Mouse (Mus musculus): ENCODE measurements around the gene Thrb. TPM values are rescaled to one million over a fixed set of nuclear protein-coding genes. Genes with fewer than 3 reads are reported as not detected.

Gene Thrb
- polyA plus RNA-seq, 1 experiment: 0.05 TPM

GRCm38 (mm10) chr14:18022351-18022750 is 362.3 kb downstream of the Thrb start:
- Histone ChIP-seq H3K4me3 (no peak overlapping the region), H3K4me2 (ENCODE audit: low read depth) (no peak overlapping the region), H3K27me3 (ENCODE audit: control insufficient read depth, insufficient read depth, insufficient read length) (no peaks in the 10 kb centered on the region), H3K79me2 (ENCODE audit: control insufficient read depth, insufficient read depth) (no peaks in the 10 kb centered on the region), H3K36me3 (ENCODE audit: control insufficient read depth, insufficient read depth) (no peaks in the 10 kb centered on the region), H3ac (ENCODE audit: control insufficient read depth, insufficient read length) (no peak overlapping the region)
- no peak for TF ChIP-seq REST (IDR thresholded peaks at IDR 0.05; ENCODE audit: insufficient read depth, insufficient read length)
- no peak for TF ChIP-seq SRF (IDR thresholded peaks at IDR 0.05; ENCODE audit: control insufficient read depth, insufficient read length, low read depth)
- no peak for TF ChIP-seq TCF3 (IDR thresholded peaks at IDR 0.05; ENCODE audit: insufficient read length, low read depth)
- TF ChIP-seq MYOD1 (IDR thresholded peaks at IDR 0.05; ENCODE audit: control insufficient read depth in 1 of 3, insufficient read length in 2 of 3, low read depth in 2 of 3): no peak
- no peak for TF ChIP-seq E2F4 (IDR thresholded peaks at IDR 0.05; ENCODE audit: insufficient read depth)
- TF ChIP-seq TCF12 (IDR thresholded peaks at IDR 0.05; ENCODE audit: insufficient read depth, poor library complexity, severe bottlenecking): no peak
- TF ChIP-seq POLR2AphosphoS2 (IDR thresholded peaks at IDR 0.05; ENCODE audit: insufficient read length, low read depth): no peak
- no peak for TF ChIP-seq MYOG (IDR thresholded peaks at IDR 0.05; ENCODE audit: control insufficient read depth in 1 of 3, insufficient read depth in 1 of 3, insufficient read length in 2 of 3, low read depth in 2 of 3)
- no peak for TF ChIP-seq USF1 (IDR thresholded peaks at IDR 0.05; ENCODE audit: low read depth)
- TF ChIP-seq MAX (IDR thresholded peaks at IDR 0.05; ENCODE audit: low read depth): no peak
- no peak for TF ChIP-seq POLR2A (IDR thresholded peaks at IDR 0.05; ENCODE audit: insufficient read length, low read depth)
- no peak for TF ChIP-seq CEBPB (IDR thresholded peaks at IDR 0.05; ENCODE audit: insufficient read depth, poor library complexity, severe bottlenecking)

GRCm38 (mm10) chr14:18027867-18028266 is 367.8 kb downstream of the Thrb start:
- H3K79me2 ChIP-seq (ENCODE audit: control insufficient read depth, insufficient read depth): no peaks in the 10 kb centered on the region
- no peak overlapping the region for H3K4me3 ChIP-seq
- no peak overlapping the region for H3ac ChIP-seq (ENCODE audit: control insufficient read depth, insufficient read length)
- H3K4me2 ChIP-seq (ENCODE audit: low read depth): no peak overlapping the region
- TF ChIP-seq REST (IDR thresholded peaks at IDR 0.05; ENCODE audit: insufficient read depth, insufficient read length) (no peak), MAX (IDR thresholded peaks at IDR 0.05; ENCODE audit: low read depth) (no peak), MYOD1 (IDR thresholded peaks at IDR 0.05; ENCODE audit: control insufficient read depth in 1 of 3, insufficient read length in 2 of 3, low read depth in 2 of 3) (no peak)
- H3K36me3 ChIP-seq (ENCODE audit: control insufficient read depth, insufficient read depth): no peaks in the 10 kb centered on the region
- no peaks in the 10 kb centered on the region for H3K27me3 ChIP-seq (ENCODE audit: control insufficient read depth, insufficient read depth, insufficient read length)

GRCm38 (mm10) chr14:18029181-18029932 is 369.3 kb downstream of the Thrb start:
- no peaks in the 10 kb centered on the region for H3K36me3 ChIP-seq (ENCODE audit: control insufficient read depth, insufficient read depth)
- no peak overlapping the region for H3ac ChIP-seq (ENCODE audit: control insufficient read depth, insufficient read length)
- no peaks in the 10 kb centered on the region for H3K79me2 ChIP-seq (ENCODE audit: control insufficient read depth, insufficient read depth)
- H3K27me3 ChIP-seq (ENCODE audit: control insufficient read depth, insufficient read depth, insufficient read length): no peaks in the 10 kb centered on the region
- no peak overlapping the region for H3K4me3 ChIP-seq
- TF ChIP-seq SRF (IDR thresholded peaks at IDR 0.05; ENCODE audit: control insufficient read depth, insufficient read length, low read depth) (no peak), TCF3 (IDR thresholded peaks at IDR 0.05; ENCODE audit: insufficient read length, low read depth) (no peak), USF1 (IDR thresholded peaks at IDR 0.05; ENCODE audit: low read depth) (no peak), E2F4 (IDR thresholded peaks at IDR 0.05; ENCODE audit: insufficient read depth) (no peak), REST (IDR thresholded peaks at IDR 0.05; ENCODE audit: insufficient read depth, insufficient read length) (no peak), MYOD1 (IDR thresholded peaks at IDR 0.05; ENCODE audit: control insufficient read depth in 1 of 3, insufficient read length in 2 of 3, low read depth in 2 of 3) (no peak), POLR2AphosphoS2 (IDR thresholded peaks at IDR 0.05; ENCODE audit: insufficient read length, low read depth) (no peak), CEBPB (IDR thresholded peaks at IDR 0.05; ENCODE audit: insufficient read depth, poor library complexity, severe bottlenecking) (no peak), TCF12 (IDR thresholded peaks at IDR 0.05; ENCODE audit: insufficient read depth, poor library complexity, severe bottlenecking) (no peak), POLR2A (IDR thresholded peaks at IDR 0.05; ENCODE audit: insufficient read length, low read depth) (no peak), MAX (IDR thresholded peaks at IDR 0.05; ENCODE audit: low read depth) (no peak), MYOG (IDR thresholded peaks at IDR 0.05; ENCODE audit: control insufficient read depth in 1 of 3, insufficient read depth in 1 of 3, insufficient read length in 2 of 3, low read depth in 2 of 3) (no peak)
- H3K4me2 ChIP-seq (ENCODE audit: low read depth): no peak overlapping the region

- Histone ChIP-seq H3K36me3 (ENCODE audit: control insufficient read depth, insufficient read depth) (no peaks in the 10 kb centered on the region), H3ac (ENCODE audit: control insufficient read depth, insufficient read length) (no peak overlapping the region), H3K4me3 (no peak overlapping the region), H3K4me2 (ENCODE audit: low read depth) (no peak overlapping the region), H3K79me2 (ENCODE audit: control insufficient read depth, insufficient read depth) (no peaks in the 10 kb centered on the region), H3K27me3 (ENCODE audit: control insufficient read depth, insufficient read depth, insufficient read length) (no peaks in the 10 kb centered on the region)
- no peak for TF ChIP-seq POLR2AphosphoS2 (IDR thresholded peaks at IDR 0.05; ENCODE audit: insufficient read length, low read depth)
- TF ChIP-seq MAX (IDR thresholded peaks at IDR 0.05; ENCODE audit: low read depth): no peak
- TF ChIP-seq USF1 (IDR thresholded peaks at IDR 0.05; ENCODE audit: low read depth): no peak
- TF ChIP-seq SRF (IDR thresholded peaks at IDR 0.05; ENCODE audit: control insufficient read depth, insufficient read length, low read depth): no peak
- no peak for TF ChIP-seq TCF12 (IDR thresholded peaks at IDR 0.05; ENCODE audit: insufficient read depth, poor library complexity, severe bottlenecking)
- TF ChIP-seq TCF3 (IDR thresholded peaks at IDR 0.05; ENCODE audit: insufficient read length, low read depth): no peak
- TF ChIP-seq CEBPB (IDR thresholded peaks at IDR 0.05; ENCODE audit: insufficient read depth, poor library complexity, severe bottlenecking): no peak
- TF ChIP-seq POLR2A (IDR thresholded peaks at IDR 0.05; ENCODE audit: insufficient read length, low read depth): no peak
- no peak for TF ChIP-seq REST (IDR thresholded peaks at IDR 0.05; ENCODE audit: insufficient read depth, insufficient read length)
- no peak for TF ChIP-seq MYOD1 (IDR thresholded peaks at IDR 0.05; ENCODE audit: control insufficient read depth in 1 of 3, insufficient read length in 2 of 3, low read depth in 2 of 3)
These were observed 371.9 kb downstream of the Thrb start for GRCm38 (mm10) chr14:18031941-18032340.

- H3K4me3 ChIP-seq: no peak overlapping the region
- no peak overlapping the region for H3K4me2 ChIP-seq (ENCODE audit: low read depth)
- TF ChIP-seq POLR2A (IDR thresholded peaks at IDR 0.05; ENCODE audit: insufficient read length, low read depth) (no peak), USF1 (IDR thresholded peaks at IDR 0.05; ENCODE audit: low read depth) (no peak), TCF3 (IDR thresholded peaks at IDR 0.05; ENCODE audit: insufficient read length, low read depth) (no peak), POLR2AphosphoS2 (IDR thresholded peaks at IDR 0.05; ENCODE audit: insufficient read length, low read depth) (no peak), MYOG (IDR thresholded peaks at IDR 0.05; ENCODE audit: control insufficient read depth in 1 of 3, insufficient read depth in 1 of 3, insufficient read length in 2 of 3, low read depth in 2 of 3) (no peak), CEBPB (IDR thresholded peaks at IDR 0.05; ENCODE audit: insufficient read depth, poor library complexity, severe bottlenecking) (no peak), MAX (IDR thresholded peaks at IDR 0.05; ENCODE audit: low read depth) (no peak), SRF (IDR thresholded peaks at IDR 0.05; ENCODE audit: control insufficient read depth, insufficient read length, low read depth) (no peak), MYOD1 (IDR thresholded peaks at IDR 0.05; ENCODE audit: control insufficient read depth in 1 of 3, insufficient read length in 2 of 3, low read depth in 2 of 3) (no peak), TCF12 (IDR thresholded peaks at IDR 0.05; ENCODE audit: insufficient read depth, poor library complexity, severe bottlenecking) (no peak), E2F4 (IDR thresholded peaks at IDR 0.05; ENCODE audit: insufficient read depth) (no peak), REST (IDR thresholded peaks at IDR 0.05; ENCODE audit: insufficient read depth, insufficient read length) (no peak)
- H3ac ChIP-seq (ENCODE audit: control insufficient read depth, insufficient read length): no peak overlapping the region
- no peaks in the 10 kb centered on the region for H3K36me3 ChIP-seq (ENCODE audit: control insufficient read depth, insufficient read depth)
- no peaks in the 10 kb centered on the region for H3K27me3 ChIP-seq (ENCODE audit: control insufficient read depth, insufficient read depth, insufficient read length)
- H3K79me2 ChIP-seq (ENCODE audit: control insufficient read depth, insufficient read depth): no peaks in the 10 kb centered on the region
These were observed 376.5 kb downstream of the Thrb start for GRCm38 (mm10) chr14:18036573-18036972.
